Mouse (Mus musculus): ENCODE measurements at regions not wholly inside any gene's neighbourhood (a gene's known extent, or its start where the extent isn't known, plus 50 kb on each side); places are given as distances from the start of the nearest gene placed in this dataset.

DNA sequence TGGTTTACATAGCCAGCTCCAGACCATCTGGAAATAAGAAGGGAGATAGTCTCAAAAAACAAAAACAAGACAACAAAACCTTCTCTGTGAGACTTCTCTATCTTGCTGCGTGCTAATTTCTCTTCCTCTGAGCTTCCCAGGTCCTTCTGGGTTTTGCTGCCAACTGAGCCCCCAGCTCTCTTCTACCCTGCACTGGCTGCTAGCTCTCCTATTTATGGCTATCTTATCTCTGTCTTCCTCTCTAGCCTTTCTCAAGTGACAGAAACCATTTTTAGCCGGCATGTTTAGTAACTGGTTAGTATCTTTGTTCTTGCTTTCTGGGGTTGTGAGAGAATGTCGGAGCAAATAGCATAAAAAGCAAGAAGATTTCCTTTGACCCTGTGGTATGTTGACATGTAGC is 1172.1 kb downstream of the 4930447A16Rik start:
- TF ChIP-seq CTCF (IDR thresholded peaks at IDR 0.05; ENCODE audit: low read depth, low read length) (no peak), POLR2A (IDR thresholded peaks at IDR 0.05; ENCODE audit: extremely low read depth, insufficient read depth, low read length) (no peak)
- H3K27ac ChIP-seq (replicated peaks; ENCODE audit: insufficient read depth, low read depth, low read length), result no peak overlapping the region
- WGBS, result 66% methylated on average over 3 of the region's 3 CpGs

DNA sequence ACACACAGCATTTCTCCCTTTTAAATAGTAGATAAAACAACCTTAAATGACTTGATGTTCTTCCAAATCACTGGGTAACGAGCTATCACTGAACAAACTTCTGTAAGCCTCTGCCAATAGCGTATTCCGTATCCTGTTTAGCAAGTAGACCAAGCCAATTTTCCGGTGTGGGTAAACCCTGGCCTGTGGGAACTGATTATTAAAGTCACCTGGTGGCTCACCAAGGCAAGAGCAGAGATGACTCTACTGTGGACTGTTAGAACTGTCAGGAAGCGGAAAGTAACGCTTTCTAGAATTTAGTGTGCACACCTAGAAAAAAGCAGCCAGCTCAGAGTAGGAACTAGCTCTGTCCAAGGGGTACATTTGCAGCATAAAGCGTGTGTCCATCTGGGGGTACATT is 1176.1 kb downstream of the 4930447A16Rik start:
- peak; percentile 39 for DNase-seq (ENCODE audit: extremely low read depth, low read depth, low spot score)
- WGBS, result 64% methylated on average over 7 of the region's 7 CpGs
- TF ChIP-seq CTCF (IDR thresholded peaks at IDR 0.05; ENCODE audit: low read depth, low read length) (no peak), POLR2A (IDR thresholded peaks at IDR 0.05; ENCODE audit: extremely low read depth, insufficient read depth, low read length) (no peak)

More for the DNA sequence above, 1172.1 kb downstream of the 4930447A16Rik start:
- no peaks in the 10 kb centered on the region for H3K36me3 ChIP-seq (ENCODE audit: control insufficient read depth, insufficient read depth, low read length)
- H3K4me1 ChIP-seq (ENCODE audit: control insufficient read depth, insufficient read depth, low read length), result no peaks in the 10 kb centered on the region
- H3K9ac ChIP-seq (ENCODE audit: low read depth, low read length), result no peak overlapping the region
- no peak overlapping the region for H3K4me3 ChIP-seq (ENCODE audit: insufficient read depth, low read depth, low read length)
- H3K79me2 ChIP-seq (ENCODE audit: control insufficient read depth, insufficient read depth, low read length), result no peaks in the 10 kb centered on the region
- H3K27me3 ChIP-seq (ENCODE audit: control insufficient read depth, insufficient read depth, low read length), result no peaks in the 10 kb centered on the region
- DNase-seq (ENCODE audit: extremely low read depth, low read depth, low spot score), result no peak

DNA sequence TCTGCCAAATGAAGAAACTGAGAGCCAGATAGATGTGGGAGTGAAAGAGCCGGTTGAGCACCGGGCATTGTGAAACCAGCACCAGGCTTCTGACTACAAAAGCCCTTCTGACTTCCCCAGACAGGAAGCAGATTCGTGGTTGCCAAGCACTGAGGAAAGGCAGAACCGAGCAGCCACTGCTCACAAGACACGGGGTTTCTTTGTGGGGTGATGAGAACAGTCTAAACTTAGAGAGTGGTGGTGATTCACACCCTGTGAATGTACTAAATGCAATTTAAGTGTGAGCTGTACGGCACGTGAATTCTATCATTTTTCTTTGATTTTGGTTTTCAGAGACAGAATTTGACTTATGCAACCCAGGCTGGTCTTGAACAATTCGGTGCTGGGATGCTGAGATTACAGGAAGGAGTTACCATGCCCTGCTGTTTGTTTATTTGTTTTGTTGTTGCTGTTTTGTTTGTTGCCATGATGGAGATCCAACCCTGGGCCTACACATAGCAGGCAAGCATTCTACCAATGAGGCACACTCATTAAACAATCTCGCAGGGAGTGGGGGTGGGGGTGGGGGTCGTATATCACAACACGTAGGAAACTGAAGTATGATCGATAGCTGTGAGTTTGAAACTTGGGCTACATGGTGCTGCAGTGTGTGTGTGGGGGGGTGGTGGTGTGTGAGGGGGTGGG is 1177.0 kb downstream of the 4930447A16Rik start:
- 71% methylated on average over 12 of the region's 12 CpGs for whole genome bisulfite sequencing
- H3K4me3 ChIP-seq (ENCODE audit: insufficient read depth, low read depth, low read length), result no peak overlapping the region
- no peak for DNase-seq (ENCODE audit: extremely low read depth, low read depth, low spot score)

More for the DNA sequence above, 1176.1 kb downstream of the 4930447A16Rik start:
- no peaks in the 10 kb centered on the region for H3K27me3 ChIP-seq (ENCODE audit: control insufficient read depth, insufficient read depth, low read length)
- no peaks in the 10 kb centered on the region for H3K79me2 ChIP-seq (ENCODE audit: control insufficient read depth, insufficient read depth, low read length)
- H3K4me3 ChIP-seq (ENCODE audit: insufficient read depth, low read depth, low read length), result no peak overlapping the region
- no peaks in the 10 kb centered on the region for H3K4me1 ChIP-seq (ENCODE audit: control insufficient read depth, insufficient read depth, low read length)
- H3K27ac ChIP-seq (replicated peaks; ENCODE audit: insufficient read depth, low read depth, low read length), result no peak overlapping the region
- no peak overlapping the region for H3K9ac ChIP-seq (ENCODE audit: low read depth, low read length)
- H3K36me3 ChIP-seq (ENCODE audit: control insufficient read depth, insufficient read depth, low read length), result no peaks in the 10 kb centered on the region

DNA sequence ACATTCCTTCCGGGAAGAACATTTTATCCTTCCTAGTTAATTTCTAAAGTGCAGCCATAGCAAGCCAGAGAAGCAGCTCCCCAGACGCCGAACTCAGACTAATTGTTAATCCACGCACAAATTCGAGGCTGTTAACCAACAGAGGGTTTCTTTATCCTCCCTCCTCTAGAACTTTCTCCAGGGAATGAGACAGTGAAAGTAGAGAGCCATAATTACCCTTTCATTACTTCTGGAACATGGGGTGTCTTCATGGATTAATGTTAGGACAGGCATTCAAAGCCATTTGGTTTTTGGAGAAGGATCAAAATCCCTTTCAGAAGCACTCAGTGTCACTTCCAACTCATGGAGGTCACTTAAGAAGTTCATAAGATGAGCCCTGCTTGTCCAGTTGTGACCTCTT is 1178.6 kb downstream of the 4930447A16Rik start:
- no peak overlapping the region for H3K4me3 ChIP-seq (ENCODE audit: insufficient read depth, low read depth, low read length)
- 80% methylated on average over 5 of the region's 5 CpGs for WGBS
- no peak for DNase-seq (ENCODE audit: extremely low read depth, low read depth, low spot score)
- TF ChIP-seq POLR2A (IDR thresholded peaks at IDR 0.05; ENCODE audit: extremely low read depth, insufficient read depth, low read length) (no peak), CTCF (IDR thresholded peaks at IDR 0.05; ENCODE audit: low read depth, low read length) (no peak)
- no peaks in the 10 kb centered on the region for H3K27me3 ChIP-seq (ENCODE audit: control insufficient read depth, insufficient read depth, low read length)
- no peak overlapping the region for H3K9ac ChIP-seq (ENCODE audit: low read depth, low read length)
- no peaks in the 10 kb centered on the region for H3K4me1 ChIP-seq (ENCODE audit: control insufficient read depth, insufficient read depth, low read length)
- no peak overlapping the region for H3K27ac ChIP-seq (replicated peaks; ENCODE audit: insufficient read depth, low read depth, low read length)
- no peaks in the 10 kb centered on the region for H3K36me3 ChIP-seq (ENCODE audit: control insufficient read depth, insufficient read depth, low read length)
- no peaks in the 10 kb centered on the region for H3K79me2 ChIP-seq (ENCODE audit: control insufficient read depth, insufficient read depth, low read length)

More for the DNA sequence above, 1177.0 kb downstream of the 4930447A16Rik start:
- Histone ChIP-seq H3K27me3 (ENCODE audit: control insufficient read depth, insufficient read depth, low read length) (no peaks in the 10 kb centered on the region), H3K4me1 (ENCODE audit: control insufficient read depth, insufficient read depth, low read length) (no peaks in the 10 kb centered on the region), H3K79me2 (ENCODE audit: control insufficient read depth, insufficient read depth, low read length) (no peaks in the 10 kb centered on the region), H3K36me3 (ENCODE audit: control insufficient read depth, insufficient read depth, low read length) (no peaks in the 10 kb centered on the region), H3K27ac (replicated peaks; ENCODE audit: insufficient read depth, low read depth, low read length) (no peak overlapping the region), H3K9ac (ENCODE audit: low read depth, low read length) (no peak overlapping the region)
- TF ChIP-seq CTCF (IDR thresholded peaks at IDR 0.05; ENCODE audit: low read depth, low read length) (no peak), POLR2A (IDR thresholded peaks at IDR 0.05; ENCODE audit: extremely low read depth, insufficient read depth, low read length) (no peak)

DNA sequence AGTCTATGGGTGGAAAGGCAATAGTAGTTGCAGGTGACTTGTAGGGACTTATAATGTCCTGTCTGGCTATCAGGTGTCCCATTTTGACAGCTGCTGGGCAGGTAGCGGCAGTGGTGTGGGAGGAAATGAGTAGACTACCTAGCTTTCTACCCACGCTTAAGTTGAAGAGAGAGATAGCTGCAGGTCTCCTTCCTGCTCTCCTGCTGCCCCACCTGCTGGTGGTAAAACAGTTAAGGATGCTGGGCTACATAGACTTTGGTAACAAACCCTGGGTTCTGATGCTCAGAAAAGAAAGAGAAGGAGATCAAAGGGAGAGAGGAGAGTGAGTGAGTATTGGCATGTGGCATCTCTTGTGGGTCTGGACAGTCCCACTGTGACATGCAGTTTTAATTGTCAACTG is 1182.0 kb downstream of the 4930447A16Rik start:
- no peak overlapping the region for H3K27ac ChIP-seq (replicated peaks; ENCODE audit: insufficient read depth, low read depth, low read length)
- peak; percentile 48 for DNase-seq (ENCODE audit: extremely low read depth, low read depth, low spot score)
- no peaks in the 10 kb centered on the region for H3K36me3 ChIP-seq (ENCODE audit: control insufficient read depth, insufficient read depth, low read length)
- H3K9ac ChIP-seq (ENCODE audit: low read depth, low read length), result no peak overlapping the region
- no peaks in the 10 kb centered on the region for H3K27me3 ChIP-seq (ENCODE audit: control insufficient read depth, insufficient read depth, low read length)
- no peaks in the 10 kb centered on the region for H3K79me2 ChIP-seq (ENCODE audit: control insufficient read depth, insufficient read depth, low read length)
- H3K4me1 ChIP-seq (ENCODE audit: control insufficient read depth, insufficient read depth, low read length), result no peaks in the 10 kb centered on the region
- 33% methylated on average over 2 of the region's 2 CpGs for WGBS
- TF ChIP-seq POLR2A (IDR thresholded peaks at IDR 0.05; ENCODE audit: extremely low read depth, insufficient read depth, low read length) (no peak), CTCF (IDR thresholded peaks at IDR 0.05; ENCODE audit: low read depth, low read length) (peak; percentile 58)
- H3K4me3 ChIP-seq (ENCODE audit: insufficient read depth, low read depth, low read length), result no peak overlapping the region

DNA sequence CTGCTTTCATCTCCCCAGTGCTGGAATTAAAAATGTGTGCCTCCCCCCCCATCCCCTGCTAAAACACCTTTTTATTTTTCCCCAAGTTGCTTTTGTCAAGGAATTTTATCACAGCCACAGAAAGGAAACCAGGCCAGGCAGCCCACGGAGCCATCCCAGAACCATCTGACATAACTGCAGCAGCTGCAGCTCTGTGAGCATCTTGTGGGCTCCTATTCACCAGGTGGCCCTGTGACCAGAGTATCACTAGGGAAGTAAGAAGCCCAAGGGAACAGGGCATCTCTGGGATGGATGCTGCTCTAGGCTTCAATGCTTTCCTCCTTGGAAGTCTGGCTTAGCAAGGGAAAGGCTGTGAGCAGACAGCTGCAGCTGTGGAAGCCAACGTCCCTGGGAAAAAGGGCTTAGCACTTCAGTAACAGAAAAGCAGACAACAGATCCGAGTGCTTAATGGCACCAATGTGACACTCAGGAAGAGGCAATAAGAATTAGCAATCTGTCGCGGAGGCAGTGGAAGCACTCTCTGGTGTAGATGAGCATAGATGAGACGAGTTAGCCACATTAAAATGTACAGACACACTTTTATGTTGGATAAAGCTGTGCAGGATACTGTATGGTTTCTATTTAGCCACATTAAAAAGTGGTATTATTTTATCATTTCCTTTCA is 1183.0 kb downstream of the 4930447A16Rik start:
- 87% methylated on average over 6 of the region's 6 CpGs for WGBS
- TF ChIP-seq POLR2A (IDR thresholded peaks at IDR 0.05; ENCODE audit: extremely low read depth, insufficient read depth, low read length), result no peak
- no peak for TF ChIP-seq CTCF (IDR thresholded peaks at IDR 0.05; ENCODE audit: low read depth, low read length)
- no peak overlapping the region for H3K4me3 ChIP-seq (ENCODE audit: insufficient read depth, low read depth, low read length)
- no peaks in the 10 kb centered on the region for H3K4me1 ChIP-seq (ENCODE audit: control insufficient read depth, insufficient read depth, low read length)
- no peaks in the 10 kb centered on the region for H3K36me3 ChIP-seq (ENCODE audit: control insufficient read depth, insufficient read depth, low read length)
- no peak for DNase-seq (ENCODE audit: extremely low read depth, low read depth, low spot score)
- no peaks in the 10 kb centered on the region for H3K27me3 ChIP-seq (ENCODE audit: control insufficient read depth, insufficient read depth, low read length)
- no peak overlapping the region for H3K9ac ChIP-seq (ENCODE audit: low read depth, low read length)
- no peak overlapping the region for H3K27ac ChIP-seq (replicated peaks; ENCODE audit: insufficient read depth, low read depth, low read length)
- no peaks in the 10 kb centered on the region for H3K79me2 ChIP-seq (ENCODE audit: control insufficient read depth, insufficient read depth, low read length)

Data from liver, adult 2 months (tissue).